Mouse (Mus musculus): Measurements from ENCODE around the gene Papolg. TPM values are rescaled to one million over a fixed set of nuclear protein-coding genes. Genes with fewer than 3 reads are reported as not detected.
"Not testable (repeated sequence)": the region's sequence is repeated elsewhere in the genome, so short reads cannot be mapped to it uniquely, and the experiment has no call there.

Gene Papolg
- polyA plus RNA-seq (2015; fragmentation: Nextera tagmentation; extraction: Ambion mirVana): 10.5 and 12.7 TPM in 2 replicates

DNA sequence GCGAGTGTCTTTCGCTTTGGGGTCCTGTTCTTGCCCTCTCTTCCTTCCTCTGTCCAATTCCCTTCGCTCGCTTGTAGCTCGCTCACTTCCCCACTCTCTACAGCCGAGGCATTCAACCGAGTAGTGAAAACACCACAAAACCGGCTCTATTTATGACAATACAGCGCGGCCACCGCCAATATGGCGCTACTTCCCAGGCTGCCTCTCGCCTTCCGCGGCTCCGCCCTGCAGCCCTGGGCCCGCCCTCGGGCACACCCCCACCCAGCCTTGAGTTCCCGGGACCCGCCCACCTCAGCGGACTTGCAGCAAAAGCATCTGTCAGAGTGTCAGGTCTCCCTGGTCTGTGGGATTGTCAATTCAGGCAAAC lies at the start of gene Papolg:
Gene Papolg (minus strand): TSS at position 194 of the 367 bp plus-strand sequence.
- H3K9ac ChIP-seq: peak within 1 kb of the TSS; percentile 77
- under 1% methylated on average over 21 of the region's 21 CpGs for WGBS
- peak within 1 kb of the TSS; percentile 64 for H3K4me2 ChIP-seq (replicated peaks)
- H3K4me3 ChIP-seq (replicated peaks): peak within 1 kb of the TSS; percentile 95
- H3K27ac ChIP-seq: peak within 1 kb of the TSS; percentile 89
- H3K9me3 ChIP-seq: no peaks in the 10 kb centered on the region
- H3K4me1 ChIP-seq (replicated peaks): no peaks in the 10 kb centered on the region
- ATAC-seq: peak; percentile 100
- no peaks in the 10 kb centered on the region for H3K27me3 ChIP-seq (replicated peaks)
- no peaks in the 10 kb centered on the region for H3K36me3 ChIP-seq

DNA sequence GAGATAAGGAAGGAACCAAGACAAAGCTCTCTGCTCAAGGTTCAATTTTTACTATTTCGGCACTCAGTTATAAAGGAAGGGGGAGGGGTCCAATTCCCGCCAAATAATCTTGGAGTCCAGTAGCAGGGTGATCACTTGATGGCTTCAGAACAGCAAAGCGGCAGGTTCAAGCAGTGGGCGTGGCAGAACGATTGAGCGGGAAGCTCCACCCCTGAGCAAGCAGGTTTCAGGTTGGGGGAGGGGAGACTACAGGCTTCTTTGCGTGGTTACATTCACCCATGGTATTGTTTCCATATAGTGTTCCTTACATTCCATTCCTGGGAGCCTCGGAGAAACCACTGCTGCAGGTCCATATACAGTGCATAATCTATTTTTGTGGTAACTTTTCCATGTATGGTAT lies 33.1 kb upstream of the Papolg start:
- 0 out of 2 replicates have a peak overlapping the region, but pooled peaks have one; percentile 2 for H3K4me3 ChIP-seq (replicated peaks)

GRCm38 (mm10) chr11:23927643-23928042 lies 32.6 kb upstream of the Papolg start:
- no peaks in the 10 kb centered on the region for H3K27me3 ChIP-seq (replicated peaks)

More for the DNA sequence above, 33.1 kb upstream of the Papolg start:
- not testable (repeated sequence) for H3K27ac ChIP-seq; H3K36me3 ChIP-seq; H3K27me3 ChIP-seq (replicated peaks); H3K4me1 ChIP-seq (replicated peaks); H3K9ac ChIP-seq; H3K9me3 ChIP-seq
- peak overlapping the region; percentile 39 for H3K4me2 ChIP-seq (replicated peaks)
- peak; percentile 45 for ATAC-seq
- 18% methylated on average over 8 of the region's 8 CpGs for WGBS

GRCm38 (mm10) chr11:23913824-23914223 lies 18.8 kb upstream of the Papolg start:
- not testable (repeated sequence) for H3K9me3 ChIP-seq; H3K27ac ChIP-seq; H3K27me3 ChIP-seq (replicated peaks); ATAC-seq; H3K4me2 ChIP-seq (replicated peaks); H3K36me3 ChIP-seq; H3K4me3 ChIP-seq (replicated peaks); H3K4me1 ChIP-seq (replicated peaks); H3K9ac ChIP-seq
- 80% methylated on average over 2 of the region's 2 CpGs for WGBS

More at GRCm38 (mm10) chr11:23927643-23928042, 32.6 kb upstream of the Papolg start:
- H3K9ac ChIP-seq: no peak overlapping the region
- no peaks in the 10 kb centered on the region for H3K36me3 ChIP-seq
- peak overlapping the region; percentile 39 for H3K4me2 ChIP-seq (replicated peaks)
- 29% methylated on average over 8 of the region's 8 CpGs for WGBS
- H3K27ac ChIP-seq: no peak overlapping the region
- no peak for ATAC-seq
- no peaks in the 10 kb centered on the region for H3K4me1 ChIP-seq (replicated peaks)
- H3K4me3 ChIP-seq (replicated peaks): 0 out of 2 replicates have a peak overlapping the region, but pooled peaks have one; percentile 2
- no peaks in the 10 kb centered on the region for H3K9me3 ChIP-seq

GRCm38 (mm10) chr11:23903909-23904308 lies 8.9 kb upstream of the Papolg start:
- no peak for ATAC-seq

DNA sequence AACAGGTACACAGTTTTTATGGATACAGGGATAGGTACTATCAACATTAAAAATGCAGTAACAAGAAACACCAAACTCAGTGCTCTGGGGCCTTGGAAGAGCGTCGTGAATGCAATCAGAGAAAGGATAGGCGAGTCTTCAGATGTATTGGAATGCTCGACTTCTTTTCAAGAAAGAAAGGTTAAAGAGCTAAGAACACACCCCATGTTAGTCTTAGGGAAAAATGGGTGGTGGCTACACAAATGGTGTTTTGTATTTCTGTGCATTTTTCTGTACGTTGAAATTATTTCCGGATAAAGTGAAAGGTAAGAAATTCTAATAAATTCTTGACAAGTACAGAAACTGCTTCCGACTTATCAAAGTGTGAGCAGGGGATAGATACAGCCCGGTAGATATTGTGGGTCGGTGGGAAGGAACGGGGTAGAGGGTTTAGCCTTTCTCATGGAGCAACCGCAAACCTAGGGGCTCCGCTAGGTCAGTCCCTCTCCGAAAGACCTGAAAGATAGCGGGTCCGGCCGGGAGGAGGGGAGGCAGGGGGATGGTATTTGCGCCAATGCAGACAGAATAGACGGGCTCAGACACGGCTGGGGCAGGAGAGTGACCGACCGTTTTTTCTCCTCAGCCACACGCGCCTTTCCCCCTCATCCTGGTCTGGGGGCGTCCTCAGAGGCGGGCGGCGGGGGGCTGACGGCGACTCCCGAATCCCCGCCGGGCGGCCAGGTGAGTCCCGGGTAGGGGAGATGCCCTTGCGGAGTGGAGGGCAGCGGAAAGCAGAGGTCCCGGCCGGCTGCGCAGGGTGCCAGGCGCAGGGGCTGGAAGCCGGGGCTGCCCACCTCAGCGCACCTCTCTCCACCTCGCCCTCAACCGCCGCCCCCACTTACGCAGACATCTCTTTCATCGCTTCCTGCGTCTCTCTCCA lies 653 bp downstream of the Papolg start:
- H3K4me1 ChIP-seq (replicated peaks): no peaks in the 10 kb centered on the region
- peak overlapping the region; percentile 95 for H3K4me3 ChIP-seq (replicated peaks)
- no peaks in the 10 kb centered on the region for H3K27me3 ChIP-seq (replicated peaks)
- no peaks in the 10 kb centered on the region for H3K9me3 ChIP-seq
- ATAC-seq: peak; percentile 90
- peak overlapping the region; percentile 64 for H3K4me2 ChIP-seq (replicated peaks)
- H3K9ac ChIP-seq: peak overlapping the region; percentile 77
- H3K27ac ChIP-seq: peak overlapping the region; percentile 89
- 1% methylated on average over 48 of the region's 48 CpGs for WGBS
- 0 out of 2 replicates have a peak, but pooled peaks cover under 1% of the 10 kb centered on the region for H3K36me3 ChIP-seq

More at GRCm38 (mm10) chr11:23903909-23904308, 8.9 kb upstream of the Papolg start:
- Histone ChIP-seq H3K4me3 (replicated peaks) (no peak overlapping the region), H3K36me3 (no peaks in the 10 kb centered on the region), H3K4me1 (replicated peaks) (no peaks in the 10 kb centered on the region), H3K9ac (no peak overlapping the region), H3K27me3 (replicated peaks) (no peaks in the 10 kb centered on the region), H3K4me2 (replicated peaks) (no peak overlapping the region), H3K9me3 (no peaks in the 10 kb centered on the region), H3K27ac (no peak overlapping the region)
- WGBS: 74% methylated on average over 1 of the region's 1 CpGs

- H3K27me3 ChIP-seq (replicated peaks): no peaks in the 10 kb centered on the region
- no peak overlapping the region for H3K4me2 ChIP-seq (replicated peaks)
- no peak overlapping the region for H3K4me3 ChIP-seq (replicated peaks)
- no peak for ATAC-seq
- no peaks in the 10 kb centered on the region for H3K9me3 ChIP-seq
- H3K9ac ChIP-seq: no peak overlapping the region
- no peaks in the 10 kb centered on the region for H3K4me1 ChIP-seq (replicated peaks)
- H3K27ac ChIP-seq: no peak overlapping the region
- 0 out of 2 replicates have a peak, but pooled peaks cover 5% of the 10 kb centered on the region for H3K36me3 ChIP-seq
Observed at GRCm38 (mm10) chr11:23893556-23893955, 1.5 kb downstream of the Papolg start.

DNA sequence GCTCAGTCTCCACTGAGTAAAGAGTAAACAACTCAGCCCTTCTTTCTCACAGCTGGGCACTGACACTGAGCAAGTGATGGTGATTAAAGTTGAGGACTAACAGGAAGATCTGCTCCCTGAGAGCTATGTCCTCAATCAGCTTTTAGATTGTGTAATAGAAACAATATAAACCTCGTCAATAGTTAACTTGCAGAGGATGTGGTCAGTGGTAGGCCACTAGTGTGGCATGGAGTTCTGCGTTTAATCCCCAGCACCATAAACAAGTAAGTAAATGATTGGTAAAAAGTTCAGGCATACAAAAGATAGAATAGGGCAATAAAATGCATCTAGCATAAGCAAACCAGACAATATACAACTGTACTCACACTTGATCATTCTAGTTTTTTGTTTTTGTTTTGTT lies 30.7 kb downstream of the Papolg start:
- Histone ChIP-seq H3K36me3 (peaks cover 17% of the 10 kb centered on the region), H3K9me3 (no peaks in the 10 kb centered on the region), H3K9ac (no peak overlapping the region), H3K4me1 (replicated peaks) (no peaks in the 10 kb centered on the region), H3K4me3 (replicated peaks) (no peak overlapping the region), H3K27ac (no peak overlapping the region), H3K27me3 (replicated peaks) (no peaks in the 10 kb centered on the region), H3K4me2 (replicated peaks) (no peak overlapping the region)
- no peak for ATAC-seq
- 76% methylated on average over 2 of the region's 2 CpGs for WGBS

- Histone ChIP-seq H3K27ac (no peak overlapping the region), H3K9ac (no peak overlapping the region), H3K36me3 (peaks cover 24% of the 10 kb centered on the region; the same call in 1 of the 2 replicates), H3K4me3 (replicated peaks) (no peak overlapping the region), H3K9me3 (no peaks in the 10 kb centered on the region), H3K4me2 (replicated peaks) (no peak overlapping the region), H3K4me1 (replicated peaks) (no peaks in the 10 kb centered on the region), H3K27me3 (replicated peaks) (no peaks in the 10 kb centered on the region)
- WGBS: 86% methylated on average over 4 of the region's 4 CpGs
- ATAC-seq: peak; percentile 43; the same call in 1 of the 2 replicates
Observed at GRCm38 (mm10) chr11:23856723-23857112, 38.3 kb downstream of the Papolg start.

GRCm38 (mm10) chr11:23856054-23856722 lies 38.9 kb downstream of the Papolg start:
- 72% methylated on average over 7 of the region's 7 CpGs for WGBS
- H3K36me3 ChIP-seq: peaks cover 23% of the 10 kb centered on the region; the same call in 1 of the 2 replicates
- ATAC-seq: peak; percentile 78
- H3K9ac ChIP-seq: no peak overlapping the region
- H3K4me3 ChIP-seq (replicated peaks): no peak overlapping the region
- H3K27ac ChIP-seq: no peak overlapping the region
- no peaks in the 10 kb centered on the region for H3K27me3 ChIP-seq (replicated peaks)
- H3K4me2 ChIP-seq (replicated peaks): no peak overlapping the region
- no peaks in the 10 kb centered on the region for H3K9me3 ChIP-seq
- no peaks in the 10 kb centered on the region for H3K4me1 ChIP-seq (replicated peaks)

DNA sequence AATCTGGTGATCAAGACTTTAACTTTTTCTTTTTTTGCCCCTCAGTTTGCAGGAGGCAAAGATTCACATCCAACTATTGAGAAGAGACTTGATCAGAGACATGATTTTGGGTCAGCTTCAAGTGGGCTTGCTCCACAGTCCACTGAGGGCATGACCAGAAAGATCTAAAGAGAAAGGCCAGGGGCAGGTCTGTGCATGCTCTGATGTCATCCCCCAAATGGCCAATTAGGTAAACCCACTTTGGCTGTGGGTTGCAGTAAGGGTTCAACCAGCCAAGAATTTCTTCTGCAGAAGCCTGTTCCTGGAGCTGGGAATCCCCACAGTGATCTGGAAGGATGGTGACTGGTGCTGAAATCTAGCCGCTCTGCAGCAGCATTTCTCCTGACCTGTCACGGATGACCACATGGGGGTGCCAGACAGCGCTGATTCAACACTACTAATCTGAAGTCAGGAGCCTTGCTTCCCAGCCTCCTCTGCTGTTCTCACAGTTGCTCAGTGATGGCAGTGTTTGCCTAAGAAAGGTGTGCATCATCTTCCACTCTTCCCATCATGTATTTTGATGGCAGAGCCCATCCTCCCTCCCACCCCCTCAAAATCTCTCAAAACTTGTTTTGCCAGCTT lies 39.8 kb downstream of the Papolg start:
- Histone ChIP-seq H3K4me2 (replicated peaks) (no peak overlapping the region), H3K27me3 (replicated peaks) (no peaks in the 10 kb centered on the region), H3K4me3 (replicated peaks) (no peak overlapping the region), H3K9ac (no peak overlapping the region), H3K36me3 (peaks cover 20% of the 10 kb centered on the region; the same call in 1 of the 2 replicates), H3K9me3 (no peaks in the 10 kb centered on the region), H3K27ac (no peak overlapping the region), H3K4me1 (replicated peaks) (no peaks in the 10 kb centered on the region)
- 11% methylated on average over 3 of the region's 3 CpGs for WGBS
- ATAC-seq: peak; percentile 51

GRCm38 (mm10) chr11:23853306-23853705 lies 41.7 kb downstream of the Papolg start:
- WGBS: 67% methylated on average over 5 of the region's 5 CpGs
- no peaks in the 10 kb centered on the region for H3K27me3 ChIP-seq (replicated peaks)
- no peak for ATAC-seq

More at GRCm38 (mm10) chr11:23853306-23853705, 41.7 kb downstream of the Papolg start:
- Histone ChIP-seq H3K4me2 (replicated peaks) (no peak overlapping the region), H3K27ac (no peak overlapping the region), H3K36me3 (0 out of 2 replicates have a peak, but pooled peaks cover 8% of the 10 kb centered on the region), H3K9ac (no peak overlapping the region), H3K4me1 (replicated peaks) (no peaks in the 10 kb centered on the region), H3K9me3 (no peaks in the 10 kb centered on the region), H3K4me3 (replicated peaks) (no peak overlapping the region)
